In genomic region chr4:139075915-139076314, GRCm38 (mm10) we compare ENCODE assay signal across 10 mouse cellular contexts. TPM values are rescaled to one million over a fixed set of nuclear protein-coding genes. Genes with fewer than 3 reads are reported as not detected.
DNase-seq lines count a peak whose midpoint lies in the region; ATAC-seq and TF ChIP-seq lines count a peak whose summit lies in the region.
"Had no signal": no experiment of that assay in that cellular context is flagged by ENCODE, and none has a peak within 500 bp of the region (broad histone marks: within the 10 kb centered on the region; RNA-seq: fewer than 3 reads in every experiment).

No protein-coding gene starts in this region.

- no peak for TF ChIP-seq POLR2A in kidney, adult 2 months (IDR thresholded peaks at IDR 0.05; ENCODE audit: low read depth, low read length)

- no peaks in the 10 kb centered on the region for H3K4me1 ChIP-seq in kidney, adult 2 months (ENCODE audit: control insufficient read depth, insufficient read depth, low read length)
- H3K4me1 ChIP-seq in hindbrain, embryonic 14.5 days (replicated peaks; ENCODE audit: control insufficient read depth, insufficient read depth, low read length): 0 out of 2 replicates have a peak, but pooled peaks cover 6% of the 10 kb centered on the region
- H3K4me1 ChIP-seq in midbrain, embryonic 14.5 days (ENCODE audit: control insufficient read depth, insufficient read depth, low read length): no peaks in the 10 kb centered on the region

- no peaks in the 10 kb centered on the region for H3K36me3 ChIP-seq in kidney, adult 2 months (ENCODE audit: control insufficient read depth, insufficient read depth, low read length)
- no peaks in the 10 kb centered on the region for H3K36me3 ChIP-seq in hindbrain, embryonic 14.5 days (replicated peaks; ENCODE audit: control insufficient read depth, insufficient read depth)
- no peaks in the 10 kb centered on the region for H3K36me3 ChIP-seq in midbrain, embryonic 14.5 days (ENCODE audit: control insufficient read depth, insufficient read depth, low read length)

- H3K9me3 ChIP-seq in hindbrain, embryonic 14.5 days (ENCODE audit: control insufficient read depth, low read length): no peaks in the 10 kb centered on the region
- H3K9me3 ChIP-seq in midbrain, embryonic 14.5 days (ENCODE audit: control insufficient read depth, low read length): no peaks in the 10 kb centered on the region

- H3K4me2 ChIP-seq in hindbrain, embryonic 14.5 days (replicated peaks): peak overlapping the region; percentile 72
- peak overlapping the region; percentile 68 for H3K4me2 ChIP-seq in midbrain, embryonic 14.5 days (ENCODE audit: low read length)

- WGBS in kidney, adult 2 months: 23% methylated on average over 5 of the region's 5 CpGs
- WGBS in hindbrain, embryonic 14.5 days: 18% methylated on average over 5 of the region's 5 CpGs
- 14% methylated on average over 5 of the region's 5 CpGs for WGBS in midbrain, embryonic 14.5 days

- ATAC-seq in hindbrain, embryonic 14.5 days (ENCODE audit: low FRiP score): no peak
- no peak for ATAC-seq in midbrain, embryonic 14.5 days (ENCODE audit: low FRiP score, low TSS enrichment)

- peak; percentile 38 for DNase-seq in kidney, adult 2 months
- DNase-seq in kidney, postnatal 10 days: no peak
- DNase-seq in brain, adult 2 months (ENCODE audit: low read depth, low spot score): peak; percentile 82
- DNase-seq in hindbrain, embryonic 14.5 days (ENCODE audit: low spot score): no peak
- DNase-seq in midbrain, embryonic 14.5 days: no peak
- DNase-seq in urinary bladder, postnatal 36 days (ENCODE audit: low spot score in 2 of 2): no peak
- DNase-seq in frontal cortex, postnatal 25 days (ENCODE audit: low spot score in 2 of 2): no peak
- DNase-seq in layer of hippocampus, adult 9-10 months (ENCODE audit: low spot score): no peak
- DNase-seq: spleen, adult 18-20 months had no signal

- TF ChIP-seq CTCF in kidney, adult 2 months (conservative IDR thresholded peaks at IDR 0.05; ENCODE audit: insufficient read depth, insufficient read length, low read depth, low read length): peak; percentile 54

- no peak overlapping the region for H3K27ac ChIP-seq in kidney, adult 2 months (ENCODE audit: insufficient read depth, low read depth, low read length)
- H3K27ac ChIP-seq in hindbrain, embryonic 14.5 days: no peak overlapping the region
- H3K27ac ChIP-seq in midbrain, embryonic 14.5 days (replicated peaks; ENCODE audit: low read depth, low read length): no peak overlapping the region

- H3K4me3 ChIP-seq in kidney, adult 2 months (ENCODE audit: insufficient read depth, low read depth, low read length): no peak overlapping the region
- peak overlapping the region; percentile 55 for H3K4me3 ChIP-seq in hindbrain, embryonic 14.5 days (replicated peaks; ENCODE audit: low read length)
- H3K4me3 ChIP-seq in midbrain, embryonic 14.5 days (replicated peaks; ENCODE audit: low read depth, low read length): peak overlapping the region; percentile 47

- 0 out of 2 replicates have a peak overlapping the region, but pooled peaks have one; percentile 67 for H3K9ac ChIP-seq in hindbrain, embryonic 14.5 days
- no peak overlapping the region for H3K9ac ChIP-seq in midbrain, embryonic 14.5 days (replicated peaks; ENCODE audit: low read length)

- H3K27me3 ChIP-seq in kidney, adult 2 months (replicated peaks; ENCODE audit: control insufficient read depth, insufficient read depth, low read length): peaks cover 9% of the 10 kb centered on the region; the same call in 1 of the 2 replicates
- H3K27me3 ChIP-seq in hindbrain, embryonic 14.5 days (ENCODE audit: control insufficient read depth, insufficient read depth, low read length): peaks cover 58% of the 10 kb centered on the region
- H3K27me3 ChIP-seq in midbrain, embryonic 14.5 days (ENCODE audit: control insufficient read depth, insufficient read depth, low read length): peaks cover 47% of the 10 kb centered on the region

RNA-seq across cellular contexts. Expression of gene Htr6, which starts 0.5 kb away (rescaled TPM):
- not detected in 2 replicates for polyA plus RNA-seq in kidney, adult 2 months (2012; rRNA removed)
- 0.58 and 0.65 TPM in 2 replicates for polyA plus RNA-seq in hindbrain, embryonic 14.5 days (2014; fragmentation: Nextera tagmentation; extraction: Ambion mirVana)
- polyA plus RNA-seq in midbrain, embryonic 14.5 days (2014; fragmentation: Nextera tagmentation; extraction: Ambion mirVana): 0.32 and 0.57 TPM in 2 replicates
- polyA plus RNA-seq: liver, embryonic 16.5 days had no signal

RNA-seq across cellular contexts. Expression of gene Nbl1, which starts 16.9 kb away (rescaled TPM):
- 35.7 and 42.9 TPM in 2 replicates for polyA plus RNA-seq in kidney, adult 2 months (2012; rRNA removed)
- polyA plus RNA-seq in hindbrain, embryonic 14.5 days (2014; fragmentation: Nextera tagmentation; extraction: Ambion mirVana): 47.8 and 47.9 TPM in 2 replicates
- polyA plus RNA-seq in midbrain, embryonic 14.5 days (2014; fragmentation: Nextera tagmentation; extraction: Ambion mirVana): 12.8 and 27.5 TPM in 2 replicates

RNA-seq across cellular contexts. Expression of gene Minos1, which starts 55.0 kb away (rescaled TPM):
- polyA plus RNA-seq in kidney, adult 2 months (2012; rRNA removed): 100 and 157 TPM in 2 replicates
- 391 and 450 TPM in 2 replicates for polyA plus RNA-seq in hindbrain, embryonic 14.5 days (2014; fragmentation: Nextera tagmentation; extraction: Ambion mirVana)
- polyA plus RNA-seq in midbrain, embryonic 14.5 days (2014; fragmentation: Nextera tagmentation; extraction: Ambion mirVana): 346 and 393 TPM in 2 replicates

Comparison
In these comparisons a context has a peak if more than half of its experiments do, and no peak if none do; other contexts are left out.
1. DNase-seq: peak in kidney, adult 2 months (single experiment) and brain, adult 2 months (single experiment); none in kidney, postnatal 10 days (single experiment), hindbrain, embryonic 14.5 days (single experiment), midbrain, embryonic 14.5 days (single experiment), urinary bladder, postnatal 36 days (0 of 2), frontal cortex, postnatal 25 days (0 of 2) and layer of hippocampus, adult 9-10 months (single experiment).